Mouse (Mus musculus) spleen, postnatal 4 days (tissue): ENCODE data around the gene Atp6v0a1.

Experiments used
- DNase-seq, 2 experiments: peaks; one replicate each; pipeline ENCODE4 v3.0.0; 2022; ENCODE audit warnings: low spot score in 2 of 2

The Atp6v0a1 gene

GRCm38 (mm10) chr11:101060126-101060525 is 50.9 kb downstream of the Atp6v0a1 start:
- no peak for DNase-seq

- no peak for DNase-seq
Measured at GRCm38 (mm10) chr11:101061049-101061448, 51.8 kb downstream of the Atp6v0a1 start.

GRCm38 (mm10) chr11:101062165-101062884 is 53.1 kb downstream of the Atp6v0a1 start:
- no peak for DNase-seq

- DNase-seq: no peak
Measured at GRCm38 (mm10) chr11:101062971-101063675, 53.9 kb downstream of the Atp6v0a1 start.

- peak; percentile 91 to 93 for DNase-seq
Measured at GRCm38 (mm10) chr11:101063676-101064327, 54.5 kb downstream of the Atp6v0a1 start.

GRCm38 (mm10) chr11:101064462-101064861 is 55.2 kb downstream of the Atp6v0a1 start:
- DNase-seq: no peak

- no peak for DNase-seq
Measured at GRCm38 (mm10) chr11:101065002-101065401, 55.8 kb downstream of the Atp6v0a1 start.

- DNase-seq: peak; percentile 87 to 96
Measured at GRCm38 (mm10) chr11:101066549-101067412, 57.5 kb downstream of the Atp6v0a1 start.

- peak; percentile 94 to 97 for DNase-seq
Measured at GRCm38 (mm10) chr11:101069391-101070188, 60.3 kb downstream of the Atp6v0a1 start, which contains the start of gene Naglu. Gene Naglu (plus strand): TSS chr11:101070012.

- DNase-seq: no peak
Measured at GRCm38 (mm10) chr11:101070189-101070527, 60.9 kb downstream of the Atp6v0a1 start.

GRCm38 (mm10) chr11:101070987-101071386 is 61.7 kb downstream of the Atp6v0a1 start:
- no peak for DNase-seq

GRCm38 (mm10) chr11:101071810-101072428 is 62.7 kb downstream of the Atp6v0a1 start:
- DNase-seq: no peak

GRCm38 (mm10) chr11:101078121-101078520 is 68.9 kb downstream of the Atp6v0a1 start, which contains the start of gene Hsd17b1:
Gene Hsd17b1 (plus strand): TSS chr11:101078411.
- no peak for DNase-seq

GRCm38 (mm10) chr11:101079746-101080145 is 70.5 kb downstream of the Atp6v0a1 start:
- no peak for DNase-seq

- DNase-seq: no peak
Measured at GRCm38 (mm10) chr11:101080421-101080820, 71.2 kb downstream of the Atp6v0a1 start.

- peak in 1 of 2 experiments; percentile 56 for DNase-seq
Measured at GRCm38 (mm10) chr11:101081659-101082058, 72.4 kb downstream of the Atp6v0a1 start.

- DNase-seq: peak; percentile 77 to 87
Measured at GRCm38 (mm10) chr11:101082208-101083082, 73.2 kb downstream of the Atp6v0a1 start, which contains the start of gene Coasy. Gene Coasy (plus strand): TSS chr11:101082565.

GRCm38 (mm10) chr11:101083083-101083697 is 73.9 kb downstream of the Atp6v0a1 start:
- DNase-seq: no peak

GRCm38 (mm10) chr11:101084246-101084645 is 75.0 kb downstream of the Atp6v0a1 start:
- no peak for DNase-seq
